Mouse (Mus musculus) cortical plate, adult 2 months (tissue): ENCODE results near the gene Fbxo24. TPM values are rescaled to one million over a fixed set of nuclear protein-coding genes. Genes with fewer than 3 reads are reported as not detected.

Source experiments
- H3K27ac ChIP-seq: fragments of 200-500 bp; 2 replicates; pipeline ENCODE4 v1.5.1; 2012; ENCODE audit warnings: low read length, control low read depth, inconsistent platforms; ENCODE audit not compliant: insufficient read depth
- H3K4me1 ChIP-seq: fragments of 200-500 bp; 2 replicates; pipeline ENCODE4 v1.6.1; 2011; ENCODE audit warnings: low read length; ENCODE audit not compliant: control insufficient read depth, insufficient read depth
- H3K4me3 ChIP-seq: fragments of 200-500 bp; 2 replicates; pipeline ENCODE4 v1.5.1; 2011; ENCODE audit warnings: mild to moderate bottlenecking, low read length, control low read depth; ENCODE audit not compliant: insufficient read depth
- CTCF ChIP-seq: fragments of 200-500 bp; IDR thresholded peaks from 2 replicates; pipeline ENCODE4 v1.5.1; 2011; ENCODE audit warnings: mild to moderate bottlenecking, control low read depth, low read length; ENCODE audit not compliant: insufficient read depth; ENCODE audit errors: extremely low read depth
- POLR2A ChIP-seq: fragments of 200-500 bp; IDR thresholded peaks from 2 replicates; pipeline ENCODE4 v1.6.1; 2011; ENCODE audit warnings: mild to moderate bottlenecking, low read length, control low read depth; ENCODE audit not compliant: insufficient read depth; ENCODE audit errors: extremely low read depth
- polyA plus RNA-seq: library from polyadenylated mRNA; depleted of rRNA; stranded (reverse); fragments of >200 nt; gene quantifications from 2 replicates; pipeline ENCODE4 v1.2.3, GENCODE M21; 2012

Gene Fbxo24
- polyA plus RNA-seq, 1 experiment, result 0.29 TPM

- Histone ChIP-seq H3K4me1 (no peaks in the 10 kb centered on the region), H3K27ac (no peak overlapping the region), H3K4me3 (no peak overlapping the region)
- no peak for TF ChIP-seq POLR2A
- no peak for TF ChIP-seq CTCF
Measured at GRCm38 (mm10) chr5:137609292-137609691, 19.5 kb downstream of the Fbxo24 start.

- no peaks in the 10 kb centered on the region for H3K4me1 ChIP-seq
- H3K27ac ChIP-seq, result no peak overlapping the region
- TF ChIP-seq POLR2A (no peak), CTCF (no peak)
- H3K4me3 ChIP-seq, result no peak overlapping the region
Measured at GRCm38 (mm10) chr5:137608654-137609190, 20.1 kb downstream of the Fbxo24 start.

- H3K4me1 ChIP-seq, result no peaks in the 10 kb centered on the region
Measured at GRCm38 (mm10) chr5:137607860-137608653, 20.7 kb downstream of the Fbxo24 start.

GRCm38 (mm10) chr5:137601365-137601729, 27.5 kb downstream of the Fbxo24 start:
- H3K4me3 ChIP-seq, result peak overlapping the region; percentile 71
- TF ChIP-seq POLR2A (no peak), CTCF (no peak)
- H3K27ac ChIP-seq, result no peak overlapping the region

More at GRCm38 (mm10) chr5:137607860-137608653, 20.7 kb downstream of the Fbxo24 start:
- TF ChIP-seq CTCF, result no peak
- TF ChIP-seq POLR2A, result no peak
- no peak overlapping the region for H3K27ac ChIP-seq
- no peak overlapping the region for H3K4me3 ChIP-seq

GRCm38 (mm10) chr5:137600619-137601364, 28.0 kb downstream of the Fbxo24 start, which contains the start of gene Mospd3:
Mospd3 (minus strand) TSS chr5:137601058.
- Histone ChIP-seq H3K4me3 (peak within 1 kb of the TSS; percentile 71), H3K4me1 (peaks cover 4% of the 10 kb centered on the region), H3K27ac (peak within 1 kb of the TSS; percentile 58)
- TF ChIP-seq CTCF (no peak), POLR2A (peak; percentile 52; the same call in 1 of the 2 replicates)

More at GRCm38 (mm10) chr5:137601365-137601729, 27.5 kb downstream of the Fbxo24 start:
- peaks cover 4% of the 10 kb centered on the region for H3K4me1 ChIP-seq

- Histone ChIP-seq H3K4me3 (peak overlapping the region; percentile 71), H3K4me1 (peaks cover 4% of the 10 kb centered on the region), H3K27ac (no peak overlapping the region)
- TF ChIP-seq POLR2A, result no peak
- no peak for TF ChIP-seq CTCF
Measured at GRCm38 (mm10) chr5:137600281-137600618, 28.6 kb downstream of the Fbxo24 start.

GRCm38 (mm10) chr5:137599600-137599999, 29.2 kb downstream of the Fbxo24 start:
- Histone ChIP-seq H3K4me3 (peak overlapping the region; percentile 71), H3K27ac (no peak overlapping the region), H3K4me1 (peaks cover 4% of the 10 kb centered on the region)
- TF ChIP-seq CTCF, result no peak
- no peak for TF ChIP-seq POLR2A

- TF ChIP-seq POLR2A (no peak), CTCF (no peak)
- H3K4me1 ChIP-seq, result peaks cover 4% of the 10 kb centered on the region
- H3K4me3 ChIP-seq, result no peak overlapping the region
- H3K27ac ChIP-seq, result no peak overlapping the region
Measured at GRCm38 (mm10) chr5:137598100-137598826, 30.5 kb downstream of the Fbxo24 start.

GRCm38 (mm10) chr5:137597625-137598024, 31.2 kb downstream of the Fbxo24 start:
- Histone ChIP-seq H3K27ac (no peak overlapping the region), H3K4me3 (no peak overlapping the region), H3K4me1 (peaks cover 4% of the 10 kb centered on the region)
- TF ChIP-seq CTCF (no peak), POLR2A (no peak)
